Mouse (Mus musculus): ENCODE data around the gene Asb12.
A peak's percentile ranks its signal among the peaks of the same experiment; 100 is the strongest.
"Not testable (repeated sequence)": the region's sequence is repeated elsewhere in the genome, so short reads cannot be mapped to it uniquely, and the experiment has no call there.

Gene Asb12

DNA sequence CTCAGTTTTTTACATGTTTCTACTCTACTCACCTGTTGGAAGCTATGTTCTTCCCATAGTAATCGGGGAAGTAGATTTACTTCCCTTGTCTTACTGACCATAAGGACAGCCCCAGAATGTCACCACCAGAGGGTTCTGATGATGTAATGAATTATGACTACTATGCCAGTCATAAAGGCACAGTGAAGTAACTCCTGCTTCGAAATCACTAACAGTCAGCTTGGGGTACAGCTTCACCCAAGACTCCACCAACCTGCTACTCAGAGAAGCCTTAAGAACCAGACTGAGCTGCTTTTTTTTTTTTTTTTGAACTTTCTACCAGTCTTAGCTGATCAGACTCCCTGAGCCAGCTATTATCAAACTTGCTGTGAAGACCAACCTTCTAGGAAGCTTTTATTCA lies at the start of gene Asb12, which contains the start of gene Pfn5:
Asb12 (minus strand) TSS at position 101 of the 400 bp plus-strand sequence.
Pfn5 (plus strand) TSS at position 218 of the 400 bp plus-strand sequence.
- DNase-seq (ENCODE audit: low spot score), result no peak

DNA sequence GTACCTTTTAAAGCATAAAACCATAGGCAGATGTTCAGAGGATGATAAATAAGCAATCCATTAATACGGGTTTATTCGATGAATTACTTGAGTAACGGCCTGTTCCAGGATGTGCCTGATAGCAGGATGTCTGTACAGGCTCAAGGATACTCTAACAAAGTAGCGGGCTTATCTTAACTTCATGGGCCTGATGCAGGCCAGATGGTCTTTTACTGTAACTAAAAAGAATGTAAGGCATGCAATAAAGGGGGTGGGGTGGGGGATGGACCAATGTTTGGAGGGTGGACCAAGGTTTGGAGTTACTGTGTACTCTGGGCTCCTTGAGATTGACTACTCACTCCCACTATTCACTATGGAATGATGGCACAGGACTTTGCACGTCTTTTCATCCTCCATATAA lies 42.8 kb upstream of the Asb12 start:
- no peak for DNase-seq (ENCODE audit: low spot score)

DNA sequence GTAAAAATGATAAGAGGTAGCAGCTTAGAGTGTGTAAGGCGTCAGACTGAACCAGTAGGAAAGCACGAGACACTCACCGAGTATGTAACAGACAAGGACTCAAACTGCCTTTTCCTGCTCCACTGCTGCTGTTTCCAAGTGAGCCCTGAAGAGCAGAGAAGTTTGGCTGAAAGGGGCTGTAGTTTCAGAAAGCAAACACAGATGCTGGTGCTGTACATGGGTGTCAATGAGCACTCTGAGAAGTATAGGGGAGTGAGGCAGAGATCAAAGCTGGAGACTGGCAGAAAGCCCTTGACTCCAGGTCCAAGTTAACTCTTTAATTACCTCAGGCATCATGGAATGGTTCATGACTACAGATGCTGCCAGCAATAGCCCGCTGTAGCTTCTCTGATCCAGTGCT lies 3.5 kb downstream of the Asb12 start:
- DNase-seq (ENCODE audit: low spot score), result no peak

DNA sequence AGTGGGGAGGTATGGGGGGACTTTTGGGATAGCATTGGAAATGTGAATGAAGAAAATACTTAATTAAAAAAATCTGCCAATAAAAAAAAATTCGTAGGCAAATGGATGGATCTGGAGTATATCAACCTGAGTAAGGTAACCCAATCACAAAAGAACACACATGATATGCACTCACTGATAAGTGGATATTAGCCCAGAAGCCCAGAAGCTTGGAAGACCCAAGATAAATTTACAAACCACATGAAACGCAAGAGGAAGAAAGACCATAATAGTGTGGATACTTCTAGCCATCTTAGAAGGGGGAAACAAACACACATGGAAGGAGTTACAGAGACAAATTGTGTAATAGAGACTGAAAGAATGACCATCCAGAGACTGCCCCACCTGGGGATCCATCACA lies 22.3 kb downstream of the Asb12 start:
- not testable (repeated sequence) for DNase-seq (ENCODE audit: low spot score)

DNA sequence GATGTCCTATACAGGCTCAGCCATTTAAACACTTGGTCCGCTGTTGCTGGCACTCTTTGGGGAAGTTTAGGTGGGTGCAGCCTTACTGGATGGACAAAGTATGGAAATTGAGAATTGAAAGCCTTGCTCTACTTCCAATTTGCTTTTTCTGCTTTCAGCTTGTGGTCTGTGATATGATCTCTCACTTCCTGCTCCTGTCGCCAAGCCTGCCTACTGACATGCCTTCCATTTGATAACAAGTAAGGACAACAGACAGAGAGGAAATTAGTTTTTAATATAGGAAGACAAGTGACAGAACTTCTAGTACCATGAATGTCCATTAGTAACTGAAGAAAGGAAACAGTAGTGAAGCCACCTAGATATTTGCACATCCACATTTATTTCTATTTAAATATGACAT lies 32.6 kb downstream of the Asb12 start:
- DNase-seq (ENCODE audit: low spot score), result no peak

DNA sequence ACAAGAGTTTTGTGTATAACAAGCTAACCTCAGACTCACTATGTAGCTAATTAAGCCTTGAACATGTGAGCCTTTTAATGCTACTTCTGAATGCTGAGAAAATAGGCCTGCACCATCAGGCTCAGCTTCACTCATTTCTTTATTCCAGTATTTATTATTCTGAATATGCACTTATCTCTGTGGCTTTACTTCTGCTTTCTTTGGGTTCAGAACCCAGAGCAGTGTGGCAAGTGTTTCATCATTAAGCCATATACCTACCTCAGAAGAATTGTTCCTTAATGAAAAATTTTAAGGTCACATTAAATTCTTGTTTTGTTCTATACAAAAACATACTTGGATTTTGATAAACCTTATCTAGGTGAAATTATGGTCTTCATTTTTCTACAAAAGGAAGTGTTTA lies 33.9 kb downstream of the Asb12 start:
- no peak for DNase-seq (ENCODE audit: low spot score)

DNA sequence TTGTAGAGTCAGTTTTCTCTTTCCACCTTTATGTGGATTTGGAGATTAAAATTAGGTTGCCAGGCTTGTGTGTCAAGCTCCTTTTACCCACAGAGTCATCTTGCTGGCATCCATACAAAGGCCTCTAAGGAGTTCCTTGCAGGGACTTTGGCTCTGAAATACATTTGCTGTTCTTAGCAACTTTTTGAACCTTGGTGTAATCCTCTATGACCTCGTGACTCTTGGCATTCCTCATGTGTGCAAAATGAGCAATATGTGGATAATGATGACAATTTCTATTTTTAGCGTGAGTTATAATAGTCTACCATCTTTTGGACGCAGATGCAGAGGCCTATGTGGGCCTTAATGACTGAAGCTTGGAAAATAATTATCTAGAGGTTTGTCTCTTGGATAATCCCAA lies 100.6 kb downstream of the Asb12 start:
- DNase-seq (ENCODE audit: low spot score), result no peak

DNA sequence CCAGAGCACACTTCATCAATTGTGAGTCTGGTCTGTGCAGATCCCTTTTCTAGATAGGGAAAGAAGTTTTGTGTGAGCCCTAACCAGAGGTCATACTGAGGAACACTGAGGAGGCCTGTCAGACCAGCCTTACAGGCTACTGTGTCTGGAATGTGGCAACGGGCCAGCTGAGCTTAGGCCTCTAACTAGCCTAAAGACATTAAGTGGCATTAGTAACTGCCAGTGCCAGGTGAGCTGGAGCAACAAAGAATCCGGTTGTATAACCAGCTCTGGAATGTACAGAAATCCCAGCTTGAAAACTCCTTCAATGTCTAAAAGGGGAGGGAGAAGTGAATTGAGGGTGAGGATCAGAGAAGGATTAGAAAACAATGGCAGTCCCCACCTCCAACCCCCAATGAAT lies 111.9 kb downstream of the Asb12 start:
- no peak for DNase-seq (ENCODE audit: low spot score)

DNA sequence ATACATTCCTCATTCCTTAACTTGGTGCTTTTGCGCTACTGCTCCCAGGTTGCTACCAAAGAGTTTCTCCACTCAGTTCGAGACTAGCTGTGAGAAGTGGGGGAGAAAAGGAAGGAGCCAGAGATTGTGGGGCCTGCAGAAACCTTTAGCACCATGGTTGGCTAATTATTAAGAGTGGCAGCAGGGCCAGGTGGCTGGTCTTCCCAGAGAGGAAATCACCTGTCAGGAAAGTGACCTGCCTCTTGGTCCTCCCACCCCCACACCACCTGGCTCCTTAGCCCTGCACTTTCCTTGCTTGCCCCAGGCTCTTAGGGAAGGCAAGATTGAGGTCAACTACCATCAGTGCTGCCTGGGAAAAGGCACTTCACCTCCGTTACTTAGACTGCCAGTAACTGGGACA lies 112.6 kb downstream of the Asb12 start:
- DNase-seq (ENCODE audit: low spot score), result no peak

DNA sequence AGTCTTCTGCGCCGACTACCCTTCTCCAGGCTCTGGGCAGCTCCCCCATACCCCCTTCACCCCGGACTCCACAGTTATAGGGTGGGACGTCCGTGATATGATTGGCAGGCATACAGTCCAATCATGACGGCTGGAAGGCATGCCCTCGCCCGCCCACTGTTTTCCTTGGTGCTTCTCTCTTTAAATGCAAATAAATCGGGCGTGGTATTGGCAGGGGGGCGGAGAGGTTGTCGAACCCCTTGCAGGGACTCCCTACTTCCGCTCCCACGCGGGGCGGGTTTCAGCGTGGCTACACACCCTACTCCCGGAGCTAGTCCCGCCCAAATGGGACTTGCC lies 113.0 kb downstream of the Asb12 start, which contains the start of gene Amer1:
Amer1 (minus strand) TSS at position 97 of the 336 bp plus-strand sequence.
- DNase-seq (ENCODE audit: low spot score), result peak; percentile 69

DNA sequence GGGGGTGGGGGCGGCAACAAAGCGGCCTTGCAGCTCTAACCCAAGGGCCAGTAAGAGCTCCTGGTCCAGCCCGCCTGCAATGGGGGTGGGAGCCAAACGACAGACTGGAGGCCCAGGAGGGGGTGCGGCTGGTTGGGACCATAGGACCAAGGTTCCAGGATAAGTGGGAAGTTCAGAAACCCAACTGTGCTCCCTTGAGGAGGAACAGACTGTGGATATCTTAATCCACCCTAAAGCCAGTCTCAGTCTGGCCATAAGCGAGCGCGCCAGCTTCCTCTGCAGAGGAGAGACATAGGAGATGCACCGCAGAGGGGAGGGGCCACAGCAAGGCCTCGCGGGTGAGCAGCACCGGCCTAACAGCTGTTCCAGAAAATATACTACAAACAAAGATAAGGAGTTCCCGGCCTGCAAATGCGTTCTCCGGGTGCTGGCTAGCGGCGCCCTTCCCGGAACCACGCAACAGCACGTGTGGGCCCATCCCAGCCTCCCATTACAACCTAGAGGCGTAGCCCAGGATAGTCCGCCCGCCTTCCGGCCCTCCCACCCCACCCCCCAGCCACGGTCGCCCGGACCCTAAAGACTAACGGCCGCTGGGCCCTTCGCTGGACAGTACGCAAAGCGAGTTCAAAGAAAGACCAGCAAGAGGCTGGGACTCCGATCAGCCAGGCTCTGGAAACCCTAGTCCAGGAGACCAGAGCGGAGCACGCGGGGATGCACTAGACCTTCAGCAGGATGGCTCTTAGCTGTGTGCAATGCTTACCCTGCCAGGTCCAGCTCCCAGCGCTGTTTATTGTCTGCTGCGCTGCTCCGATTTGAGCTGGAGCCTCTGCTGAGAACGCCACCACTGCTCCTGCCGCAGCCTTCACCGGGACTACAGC lies 113.7 kb downstream of the Asb12 start:
- peak; percentile 17 for DNase-seq (ENCODE audit: low spot score)

DNA sequence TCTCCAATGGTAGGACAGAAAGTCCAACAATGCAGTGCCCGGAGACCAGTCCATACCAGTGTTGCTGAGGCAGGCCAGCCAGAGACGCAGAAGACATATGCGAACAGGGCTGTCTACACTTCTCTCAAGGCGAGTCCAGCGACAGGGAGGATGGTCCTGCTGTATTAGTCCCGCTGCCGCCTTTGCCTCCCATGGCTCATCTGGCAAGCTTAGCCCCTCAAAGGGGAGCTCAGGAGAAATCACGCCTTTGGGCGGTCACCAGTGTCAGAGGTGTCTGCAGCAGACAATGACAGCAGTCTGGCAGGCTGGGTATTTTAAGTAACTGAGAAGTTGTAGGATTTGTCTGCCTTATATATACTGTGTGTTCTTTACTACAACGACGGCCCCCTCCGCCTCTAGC lies 114.4 kb downstream of the Asb12 start:
- DNase-seq (ENCODE audit: low spot score), result no peak

DNA sequence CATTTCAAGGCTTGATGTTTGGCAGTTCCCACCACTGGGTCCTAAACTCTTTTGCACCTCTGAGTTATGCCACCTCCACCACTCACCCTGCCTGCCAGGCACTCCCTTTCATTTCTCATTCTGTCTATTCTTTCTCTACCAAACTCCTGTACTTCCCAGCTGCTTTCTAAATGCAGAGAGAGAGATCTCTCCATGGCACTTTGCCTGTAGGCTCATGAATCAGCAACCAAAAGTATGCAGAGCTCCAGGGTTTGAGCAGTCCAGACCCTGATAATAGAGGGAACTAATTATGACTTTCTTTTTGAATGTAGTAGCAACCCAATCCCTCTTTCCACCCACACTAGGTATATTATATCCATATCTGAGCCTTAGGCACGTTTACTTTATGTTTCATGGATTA lies 115.5 kb downstream of the Asb12 start:
- no peak for DNase-seq (ENCODE audit: low spot score)

DNA sequence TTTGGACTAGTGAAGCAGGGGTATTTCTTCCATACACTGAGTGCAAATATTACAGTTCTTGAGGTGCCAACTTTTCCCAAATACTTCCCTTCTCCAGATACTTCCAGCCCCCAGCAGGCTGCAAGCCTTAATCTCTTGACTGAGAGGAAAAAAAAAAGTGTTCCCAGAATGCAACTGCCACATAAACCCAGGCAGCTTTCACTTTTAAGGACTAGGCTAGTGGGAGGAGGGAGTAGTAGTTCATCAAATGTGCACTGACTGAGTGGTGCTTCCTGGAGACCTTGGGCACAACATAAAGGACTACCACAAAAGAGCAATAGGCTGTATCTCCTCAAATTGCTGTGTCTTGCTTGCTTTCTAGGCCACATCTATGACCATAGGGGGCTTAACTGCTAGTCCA lies 116.5 kb downstream of the Asb12 start:
- DNase-seq (ENCODE audit: low spot score), result no peak

DNA sequence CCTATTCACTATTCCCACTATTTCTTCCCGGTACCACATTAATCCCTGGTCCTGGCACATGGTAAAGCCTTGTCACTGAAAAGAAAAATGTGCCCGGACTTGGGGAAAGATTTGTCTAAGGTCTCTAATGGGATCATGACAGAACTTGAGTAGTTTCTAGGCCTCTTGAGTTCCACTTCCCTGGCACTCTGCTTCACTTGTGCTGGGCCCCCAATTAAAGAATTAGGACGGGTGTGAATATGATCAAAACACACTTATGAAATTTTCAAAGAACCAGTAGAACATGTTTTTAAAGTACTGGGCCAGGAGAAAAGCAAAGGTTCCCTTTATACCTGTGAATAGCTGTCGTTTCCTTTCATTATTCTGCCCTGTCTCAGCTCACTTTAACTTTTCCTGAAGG lies 119.3 kb downstream of the Asb12 start:
- DNase-seq (ENCODE audit: low spot score), result no peak

DNA sequence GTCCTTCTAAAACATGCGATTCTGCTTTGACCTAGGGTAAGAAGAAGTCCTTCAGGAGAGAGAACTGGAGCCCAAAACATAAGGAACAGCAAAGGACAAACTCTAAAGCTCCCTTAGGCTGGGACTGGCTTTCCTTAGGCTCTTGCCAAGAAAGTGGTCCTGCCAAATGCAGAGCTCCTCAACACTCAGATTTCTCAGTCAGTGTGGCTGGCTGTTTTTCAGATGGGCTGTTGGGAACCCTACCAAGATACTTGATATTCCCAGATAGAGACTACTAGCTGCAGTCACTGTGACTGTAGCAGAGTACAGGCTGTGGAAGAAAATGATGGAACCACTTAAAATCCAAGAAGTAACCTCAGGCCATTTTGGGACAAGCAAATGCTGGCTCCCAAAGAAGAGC lies 120.6 kb downstream of the Asb12 start:
- no peak for DNase-seq (ENCODE audit: low spot score)
